Mouse (Mus musculus): ENCODE measurements at regions not wholly inside any gene's neighbourhood (a gene's known extent, or its start where the extent isn't known, plus 50 kb on each side); places are given as distances from the start of the nearest gene placed in this dataset.
A peak's percentile ranks its signal among the peaks of the same experiment; 100 is the strongest.

DNA sequence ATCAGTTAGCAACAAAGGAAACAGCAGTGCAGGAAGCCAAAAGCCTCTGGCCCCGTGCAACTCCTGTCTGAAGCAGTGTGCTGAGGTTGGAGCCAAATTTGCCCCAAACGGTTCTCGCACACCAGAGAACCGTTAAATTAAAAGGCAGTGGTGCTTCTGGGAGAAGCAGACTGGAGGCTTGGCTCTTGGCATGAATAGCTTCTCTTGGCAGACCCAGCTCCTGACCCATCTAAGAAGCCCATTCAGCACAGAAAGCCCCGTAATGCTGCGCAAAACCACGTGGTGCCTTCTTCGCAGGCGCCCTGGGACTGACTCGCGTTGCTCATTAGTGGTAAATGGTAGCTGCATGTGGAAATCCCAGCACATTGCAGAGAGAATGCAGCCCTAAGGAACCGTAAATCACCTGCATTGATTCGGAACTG lies 340.2 kb upstream of the Slc24a2 start:
- DNase-seq (ENCODE audit: low spot score in 2 of 2): peak; percentile 19 to 50

DNA sequence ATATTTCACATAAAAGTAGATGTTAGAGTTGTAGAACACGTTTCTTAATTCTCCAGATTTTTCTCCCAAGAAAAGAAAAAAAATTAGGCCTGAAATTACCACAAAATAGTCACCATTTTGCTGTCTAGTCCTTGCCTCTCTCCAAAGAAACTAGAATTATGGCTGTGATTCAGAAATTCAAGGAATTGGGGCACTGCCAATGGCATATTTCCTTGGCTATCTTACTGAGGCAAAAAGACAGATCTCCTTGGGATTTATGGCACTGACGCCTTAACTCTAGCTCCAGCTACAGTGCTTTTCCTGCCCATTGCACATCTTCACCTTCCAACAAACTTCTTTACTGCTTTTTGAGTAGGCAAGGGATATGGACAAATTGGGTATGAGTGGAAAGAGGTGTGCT lies 336.3 kb upstream of the Slc24a2 start:
- no peak for DNase-seq (ENCODE audit: low spot score in 2 of 2)

DNA sequence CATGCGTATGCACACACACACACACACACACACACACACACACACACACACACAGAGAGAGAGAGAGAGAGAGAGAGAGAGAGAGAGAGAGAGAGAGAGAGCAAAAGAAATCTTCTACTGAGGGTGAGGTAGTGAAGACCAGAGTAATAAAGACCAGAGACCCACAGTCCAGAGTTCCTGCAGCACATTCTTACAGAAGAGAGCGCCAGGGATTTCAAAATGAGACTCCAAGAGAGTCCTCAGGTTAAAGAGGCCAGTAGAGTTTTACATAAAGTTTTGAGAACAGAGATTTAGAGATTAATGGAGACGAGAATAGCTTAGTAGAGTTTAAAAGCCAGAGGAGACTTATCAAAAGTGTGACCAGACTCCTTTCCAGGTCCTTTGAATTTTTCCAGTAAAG lies 324.6 kb upstream of the Slc24a2 start:
- DNase-seq (ENCODE audit: low spot score in 2 of 2): no peak

Measured in layer of hippocampus, adult 18-20 months (tissue).